Mouse (Mus musculus) stomach, embryonic 16.5 days (tissue): ENCODE measurements around the gene Rtl1. TPM values are rescaled to one million over a fixed set of nuclear protein-coding genes. Genes with fewer than 3 reads are reported as not detected.

Source experiments
- ATAC-seq: fragments of 200-750 bp; cut with Nextera tagmentation; 2 replicates; pipeline ENCODE4 v1.8.0; 2017; ENCODE audit warnings: moderate number of reproducible peaks, moderate TSS enrichment; ENCODE audit not compliant: insufficient read depth, low FRiP score
- H3K27ac ChIP-seq: fragments of 300-500 bp; sonication (generic); 2 replicates; pipeline ENCODE4 v1.5.1; 2014; ENCODE audit warnings: low read length
- H3K27me3 ChIP-seq: fragments of 300-500 bp; sonication (generic); 2 replicates; pipeline ENCODE4 v1.6.1; 2014; ENCODE audit warnings: low read length, control low read depth, mixed read lengths; ENCODE audit not compliant: control insufficient read depth, insufficient read depth
- H3K36me3 ChIP-seq: fragments of 300-500 bp; sonication (generic); 2 replicates; pipeline ENCODE4 v1.6.1; 2014; ENCODE audit warnings: low read length; ENCODE audit not compliant: control insufficient read depth, insufficient read depth
- H3K4me1 ChIP-seq: fragments of 300-500 bp; sonication (generic); 2 replicates; pipeline ENCODE4 v1.6.1; 2014; ENCODE audit warnings: low read length, control low read depth, mixed read lengths; ENCODE audit not compliant: control insufficient read depth, insufficient read depth
- H3K4me2 ChIP-seq: fragments of 300-500 bp; sonication (generic); 2 replicates; pipeline ENCODE4 v1.6.1; 2014; ENCODE audit warnings: low read depth, low read length, mixed read lengths
- H3K4me3 ChIP-seq: fragments of 300-500 bp; sonication (generic); replicated peaks from 2 replicates; pipeline ENCODE4 v1.5.1; 2014; ENCODE audit warnings: mild to moderate bottlenecking, low read length
- H3K9ac ChIP-seq: fragments of 300-500 bp; sonication (generic); 2 replicates; pipeline ENCODE4 v1.6.1; 2014; ENCODE audit warnings: low read length
- H3K9me3 ChIP-seq: fragments of 300-500 bp; sonication (generic); replicated peaks from 2 replicates; pipeline ENCODE4 v1.6.1; 2016; ENCODE audit warnings: low read length, control low read depth; ENCODE audit not compliant: control insufficient read depth
- WGBS: fragments of 180-500 bp; shearing (Covaris S2); extraction: QIAGEN DNeasy Blood & Tissue Kit; methylation state at CpG from one replicate; pipeline ENCODE4 v1.1.7; 2014; 5-methylcytosine and 5-hydroxymethylcytosine counted together
- polyA plus RNA-seq: library from polyadenylated mRNA; unstranded; fragments of >200 nt; fragmentation: Nextera tagmentation; extraction: Ambion mirVana; gene quantifications from 2 replicates; pipeline ENCODE4 v1.2.1, GENCODE M21; 2015

Gene Rtl1
- polyA plus RNA-seq, 1 experiment from 2014 or later: 2.3 TPM

- H3K4me3 ChIP-seq: no peak overlapping the region
- no peak for ATAC-seq
- no peak overlapping the region for H3K4me2 ChIP-seq
- H3K36me3 ChIP-seq: peaks cover 13% of the 10 kb centered on the region
- no peak overlapping the region for H3K9ac ChIP-seq
- WGBS: 37% methylated on average over 10 of the region's 10 CpGs
- H3K27ac ChIP-seq: no peak overlapping the region
- no peaks in the 10 kb centered on the region for H3K4me1 ChIP-seq
- H3K9me3 ChIP-seq: no peaks in the 10 kb centered on the region
- no peaks in the 10 kb centered on the region for H3K27me3 ChIP-seq
These were observed 14.3 kb upstream of the Rtl1 start for GRCm38 (mm10) chr12:109614416-109614815.

GRCm38 (mm10) chr12:109612392-109613385 lies 12.6 kb upstream of the Rtl1 start:
- ATAC-seq: no peak

GRCm38 (mm10) chr12:109608576-109609440 lies 8.7 kb upstream of the Rtl1 start:
- Histone ChIP-seq H3K4me3 (no peak overlapping the region), H3K4me1 (no peaks in the 10 kb centered on the region), H3K9ac (no peak overlapping the region), H3K36me3 (peaks cover 13% of the 10 kb centered on the region), H3K9me3 (no peaks in the 10 kb centered on the region), H3K4me2 (no peak overlapping the region), H3K27ac (no peak overlapping the region), H3K27me3 (no peaks in the 10 kb centered on the region)
- 54% methylated on average over 13 of the region's 13 CpGs for WGBS
- ATAC-seq: no peak

More at GRCm38 (mm10) chr12:109612392-109613385, 12.6 kb upstream of the Rtl1 start:
- peaks cover 13% of the 10 kb centered on the region for H3K36me3 ChIP-seq
- WGBS: 41% methylated on average over 34 of the region's 34 CpGs
- no peaks in the 10 kb centered on the region for H3K4me1 ChIP-seq
- H3K9me3 ChIP-seq: no peaks in the 10 kb centered on the region
- no peaks in the 10 kb centered on the region for H3K27me3 ChIP-seq
- no peak overlapping the region for H3K9ac ChIP-seq
- peak overlapping the region; percentile 17 for H3K4me3 ChIP-seq
- no peak overlapping the region for H3K27ac ChIP-seq
- peak overlapping the region; percentile 38 for H3K4me2 ChIP-seq

- Histone ChIP-seq H3K9ac (no peak overlapping the region), H3K27ac (no peak overlapping the region), H3K36me3 (peaks cover 13% of the 10 kb centered on the region), H3K27me3 (no peaks in the 10 kb centered on the region), H3K9me3 (no peaks in the 10 kb centered on the region), H3K4me1 (no peaks in the 10 kb centered on the region), H3K4me2 (no peak overlapping the region), H3K4me3 (no peak overlapping the region)
- 49% methylated on average over 9 of the region's 9 CpGs for WGBS
- ATAC-seq: no peak
These were observed 7.8 kb upstream of the Rtl1 start for GRCm38 (mm10) chr12:109607953-109608352.

- H3K4me3 ChIP-seq: no peak overlapping the region
- no peak for ATAC-seq
- no peak overlapping the region for H3K9ac ChIP-seq
- no peaks in the 10 kb centered on the region for H3K9me3 ChIP-seq
- no peaks in the 10 kb centered on the region for H3K27me3 ChIP-seq
- H3K4me2 ChIP-seq: no peak overlapping the region
- no peak overlapping the region for H3K27ac ChIP-seq
- WGBS: 82% methylated on average over 9 of the region's 9 CpGs
- peaks cover 13% of the 10 kb centered on the region for H3K36me3 ChIP-seq
- H3K4me1 ChIP-seq: no peaks in the 10 kb centered on the region
These were observed 7.1 kb upstream of the Rtl1 start for GRCm38 (mm10) chr12:109607191-109607590.

- 75% methylated on average over 16 of the region's 16 CpGs for WGBS
These were observed 5.0 kb upstream of the Rtl1 start for GRCm38 (mm10) chr12:109604982-109605721.

GRCm38 (mm10) chr12:109598551-109599250 lies 1.4 kb downstream of the Rtl1 start:
- Histone ChIP-seq H3K9me3 (no peaks in the 10 kb centered on the region), H3K4me3 (no peak overlapping the region), H3K27ac (no peak overlapping the region), H3K4me2 (no peak overlapping the region), H3K27me3 (no peaks in the 10 kb centered on the region), H3K9ac (no peak overlapping the region), H3K36me3 (0 out of 2 replicates have a peak, but pooled peaks cover 7% of the 10 kb centered on the region), H3K4me1 (peaks cover 14% of the 10 kb centered on the region)
- 49% methylated on average over 12 of the region's 12 CpGs for WGBS
- no peak for ATAC-seq

More at GRCm38 (mm10) chr12:109604982-109605721, 5.0 kb upstream of the Rtl1 start:
- H3K36me3 ChIP-seq: peaks cover 9% of the 10 kb centered on the region; the same call in 1 of the 2 replicates
- no peak overlapping the region for H3K4me2 ChIP-seq
- H3K4me3 ChIP-seq: no peak overlapping the region
- no peak overlapping the region for H3K27ac ChIP-seq
- H3K9me3 ChIP-seq: no peaks in the 10 kb centered on the region
- H3K4me1 ChIP-seq: no peaks in the 10 kb centered on the region
- H3K9ac ChIP-seq: no peak overlapping the region
- ATAC-seq: no peak
- H3K27me3 ChIP-seq: no peaks in the 10 kb centered on the region

GRCm38 (mm10) chr12:109596726-109597125 lies 3.4 kb downstream of the Rtl1 start:
- H3K4me2 ChIP-seq: no peak overlapping the region
- 30% methylated on average over 3 of the region's 3 CpGs for WGBS
- no peak overlapping the region for H3K4me3 ChIP-seq
- H3K9me3 ChIP-seq: no peaks in the 10 kb centered on the region
- no peak for ATAC-seq
- peak overlapping the region; percentile 81 for H3K27ac ChIP-seq
- no peak overlapping the region for H3K9ac ChIP-seq
- peaks cover 7% of the 10 kb centered on the region; the same call in 1 of the 2 replicates for H3K36me3 ChIP-seq
- peaks cover 14% of the 10 kb centered on the region for H3K4me1 ChIP-seq
- H3K27me3 ChIP-seq: no peaks in the 10 kb centered on the region
